Mouse (Mus musculus) gastrocnemius, postnatal 25 days (tissue): ENCODE results near the gene Pnkp. TPM values are rescaled to one million over a fixed set of nuclear protein-coding genes. Genes with fewer than 3 reads are reported as not detected.
"Not testable (repeated sequence)": the region's sequence is repeated elsewhere in the genome, so short reads cannot be mapped to it uniquely, and the experiment has no call there.

Experiments
- DNase-seq: peaks from one replicate; pipeline ENCODE4 v3.0.0; 2022
- total RNA-seq, 2 experiments: library from RNA; stranded (reverse); gene quantifications; 1 replicate in 1 of 2; 2 replicates in 1 of 2; pipeline ENCODE4 v1.2.3; 2021

The Pnkp gene
- total RNA-seq, 2 experiments from 2014 or later: 15.6 to 15.8 TPM

DNA sequence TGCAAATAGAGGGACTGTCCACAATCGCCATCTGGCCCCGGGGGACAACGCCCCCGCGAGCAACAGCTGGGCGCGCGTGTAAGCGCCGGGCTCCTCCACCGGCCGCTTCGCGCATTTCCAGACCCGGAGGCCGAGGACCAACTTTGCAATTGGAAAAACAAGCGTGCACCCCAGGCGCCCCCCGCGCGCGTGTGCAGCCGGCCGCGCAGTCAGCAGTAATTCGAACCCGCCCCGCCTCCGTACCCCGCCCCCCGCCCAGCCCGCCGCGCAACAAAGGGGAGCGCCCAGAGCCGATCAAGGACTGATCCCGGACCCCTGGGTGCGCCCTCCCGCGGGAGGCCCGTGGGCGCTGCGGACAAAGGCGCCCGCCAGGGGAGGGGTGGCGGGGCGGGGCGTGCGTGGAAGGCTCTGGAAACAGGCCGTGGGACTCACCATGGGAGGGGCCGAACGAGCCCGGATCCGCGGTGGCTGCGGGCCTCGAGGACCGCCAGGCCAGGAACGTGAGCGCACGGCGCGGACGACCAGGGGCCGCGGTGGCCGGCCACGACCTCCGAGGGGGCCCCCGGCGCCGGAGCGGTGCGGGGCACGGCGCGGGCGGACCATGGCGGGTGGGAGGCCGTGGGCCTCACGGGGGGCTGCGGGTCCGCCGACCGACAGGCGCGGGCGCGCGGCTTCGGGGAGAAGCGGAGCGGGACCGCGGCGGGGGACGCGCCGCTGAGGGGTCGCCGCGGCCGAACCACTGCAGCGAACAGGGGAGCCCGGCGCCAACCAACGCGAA is 12.2 kb downstream of the Pnkp start:
- DNase-seq: peak; percentile 83

DNA sequence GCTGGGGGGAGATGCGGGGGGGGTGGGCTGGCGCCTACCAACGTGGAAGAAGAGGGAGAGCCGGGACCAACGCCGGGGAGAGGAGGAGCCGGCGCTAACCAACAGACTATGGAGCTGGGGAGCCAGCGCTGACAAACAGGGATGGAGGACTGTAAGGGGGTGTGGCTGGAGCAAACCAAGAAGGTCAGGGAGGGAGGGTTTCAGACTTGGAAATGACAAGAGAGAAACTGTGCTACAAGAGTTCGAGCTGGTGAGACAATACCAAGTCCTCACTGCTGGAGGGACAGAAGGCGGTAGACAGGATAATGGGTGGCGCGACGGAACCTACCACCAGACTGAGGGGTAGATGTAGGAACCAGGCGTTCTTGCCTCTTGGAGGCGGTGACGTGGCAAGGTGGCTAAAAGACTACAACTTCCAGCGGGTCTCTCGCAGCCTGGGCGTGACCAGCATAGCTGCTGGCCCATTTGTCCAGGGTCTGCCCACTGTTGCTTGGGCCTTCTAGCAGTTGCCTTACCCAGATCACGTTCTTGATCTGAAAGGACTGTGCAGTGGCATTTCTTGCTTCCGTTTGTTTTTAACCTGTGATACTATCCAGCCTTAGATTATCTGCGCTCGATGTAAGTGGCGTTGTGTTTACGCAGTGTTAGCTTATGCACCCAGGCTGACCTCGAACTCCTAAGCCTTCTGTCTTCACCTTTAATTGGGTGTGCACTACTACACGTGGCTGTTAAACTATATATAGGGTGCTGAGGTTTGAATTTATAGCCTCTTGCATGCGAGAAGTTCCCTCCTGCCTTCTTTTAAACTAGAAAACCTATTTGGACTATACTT is 13.0 kb downstream of the Pnkp start, which contains the start of gene Ptov1:
Gene Ptov1, minus strand, starts transcription at position 92 of the 832 bp plus-strand sequence.
- peak; percentile 94 for DNase-seq

- DNase-seq: no peak
Observed at GRCm38 (mm10) chr7:44870614-44871013, 13.7 kb downstream of the Pnkp start.

- DNase-seq: no peak
Observed at GRCm38 (mm10) chr7:44871181-44871580, 14.2 kb downstream of the Pnkp start.

GRCm38 (mm10) chr7:44871774-44872173 is 14.8 kb downstream of the Pnkp start:
- DNase-seq: not testable (repeated sequence)

DNA sequence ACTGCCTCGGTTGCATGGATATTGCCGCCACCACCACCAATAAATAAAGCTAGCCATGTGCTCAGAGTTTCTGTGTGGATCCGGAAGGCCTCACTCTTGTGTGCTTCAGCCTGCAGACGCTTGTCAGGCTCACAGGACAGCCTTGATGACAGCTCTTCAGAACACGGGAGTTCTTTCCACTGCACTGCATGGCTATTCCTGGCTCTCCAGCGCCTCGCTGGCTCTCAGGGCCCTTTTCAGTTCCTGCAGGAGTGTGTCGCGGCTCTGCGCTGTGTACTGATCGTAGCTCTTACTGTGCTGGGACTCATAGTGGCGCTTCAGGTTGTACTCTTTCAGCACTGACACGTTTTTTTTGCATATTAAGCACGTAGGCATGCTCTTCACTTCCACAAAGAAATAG is 20.9 kb downstream of the Pnkp start:
- DNase-seq: no peak

GRCm38 (mm10) chr7:44883036-44883435 is 26.1 kb downstream of the Pnkp start:
- DNase-seq: no peak

DNA sequence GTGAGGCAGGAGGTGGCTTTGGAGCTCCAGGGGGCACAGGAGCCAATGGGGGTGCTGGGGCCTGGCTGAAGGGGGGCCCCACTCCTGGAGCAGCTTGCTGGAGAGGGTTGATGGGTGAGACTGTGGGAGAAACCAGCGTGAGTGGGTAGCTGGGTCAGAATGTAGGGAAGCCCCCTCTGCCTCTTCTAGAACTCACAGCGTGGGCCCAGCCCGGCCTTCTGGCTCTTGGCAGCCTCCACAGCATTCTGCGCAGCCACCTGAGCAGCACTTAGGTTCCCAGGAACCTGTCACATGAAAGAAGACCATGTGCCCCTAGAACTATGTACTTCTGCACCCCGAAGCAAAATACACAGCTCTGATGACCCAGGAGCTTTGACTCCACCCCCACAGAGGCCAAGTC is 27.7 kb downstream of the Pnkp start:
- DNase-seq: no peak

DNA sequence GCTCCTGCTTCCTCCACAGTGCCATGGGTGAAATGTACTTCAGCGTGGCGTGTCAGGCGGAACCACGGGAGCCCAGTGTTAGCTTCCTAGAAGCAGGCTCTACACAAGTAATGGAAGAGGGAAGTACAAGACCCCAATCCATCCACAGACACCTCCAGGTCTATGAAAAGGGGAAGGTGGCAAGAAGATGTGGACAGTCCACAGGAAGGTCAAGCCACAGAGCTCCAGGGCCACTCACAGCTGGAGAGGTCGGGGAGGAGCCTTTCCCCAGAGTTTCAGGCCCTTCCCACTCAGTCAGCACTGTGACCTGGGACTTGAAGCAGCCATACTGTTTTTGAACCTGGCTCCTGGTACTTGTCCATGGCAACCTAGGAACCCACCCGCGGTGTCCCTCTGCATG is 30.0 kb downstream of the Pnkp start:
- no peak for DNase-seq

- no peak for DNase-seq
Observed at GRCm38 (mm10) chr7:44888256-44889105, 31.5 kb downstream of the Pnkp start.

DNA sequence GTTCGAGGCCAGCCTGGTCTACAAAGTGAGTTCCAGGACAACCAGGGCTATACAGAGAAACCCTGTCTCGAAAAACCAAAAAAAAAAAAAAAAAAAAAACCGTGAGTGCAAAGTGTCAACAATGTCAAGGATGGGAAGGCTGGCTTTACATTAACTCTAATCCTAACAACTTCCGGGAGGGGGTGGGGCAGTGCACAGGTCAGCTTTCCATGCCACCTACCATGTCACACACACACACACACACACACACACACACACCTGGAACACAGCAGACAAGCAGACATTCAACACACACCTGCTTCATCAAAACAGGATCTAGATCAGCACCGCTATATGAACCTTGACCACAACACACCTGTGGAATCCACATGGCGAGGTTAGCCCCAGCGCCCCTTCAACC is 33.2 kb downstream of the Pnkp start:
- DNase-seq: no peak

DNA sequence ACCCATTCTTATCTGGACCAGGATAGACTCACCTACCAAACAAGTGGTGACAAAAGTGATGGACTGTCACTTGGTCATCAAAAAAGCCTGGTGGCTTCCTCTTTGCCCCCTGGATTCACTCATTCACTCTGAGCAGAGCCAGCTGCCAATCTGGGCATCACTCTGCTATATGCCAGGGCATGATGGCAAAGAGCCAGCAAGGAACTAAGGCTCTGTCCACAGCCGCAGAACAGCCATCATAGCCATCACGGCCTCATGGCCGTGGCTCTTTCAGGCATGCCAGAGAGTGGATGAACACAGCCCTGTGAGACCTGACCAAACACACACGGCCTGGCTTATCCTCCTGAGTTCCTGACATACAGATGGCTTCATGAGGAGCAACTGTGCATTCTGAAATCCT is 33.8 kb downstream of the Pnkp start:
- DNase-seq: no peak

- DNase-seq: no peak
Observed at GRCm38 (mm10) chr7:44891611-44892010, 34.7 kb downstream of the Pnkp start.

GRCm38 (mm10) chr7:44892276-44892921 is 35.5 kb downstream of the Pnkp start, which contains the start of gene Med25:
Med25 (minus strand) TSS chr7:44892712.
- DNase-seq: peak; percentile 87

- DNase-seq: no peak
Observed at GRCm38 (mm10) chr7:44893197-44893596, 36.3 kb downstream of the Pnkp start.

- no peak for DNase-seq
Observed at GRCm38 (mm10) chr7:44894175-44894574, 37.2 kb downstream of the Pnkp start.

DNA sequence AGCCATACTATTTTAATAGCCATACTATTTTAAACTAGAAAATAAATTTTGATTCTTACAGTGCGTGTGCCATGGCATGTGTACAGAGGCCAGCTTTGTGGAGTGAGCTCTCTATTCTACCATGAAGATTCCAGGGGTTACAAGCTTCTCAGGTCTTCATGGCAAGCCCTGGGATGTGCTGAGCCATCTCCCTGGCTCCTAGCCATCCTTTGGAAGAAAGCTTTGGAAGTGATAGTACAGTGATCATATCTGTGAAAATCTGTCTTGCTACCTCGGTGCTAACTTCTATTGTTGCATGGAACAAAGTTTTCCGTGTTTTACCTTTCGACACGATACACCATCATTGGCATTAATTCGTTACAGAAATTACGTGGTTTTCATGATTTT is 38.3 kb downstream of the Pnkp start:
- no peak for DNase-seq

- peak; percentile 88 for DNase-seq
Observed at GRCm38 (mm10) chr7:44895593-44896434, 38.9 kb downstream of the Pnkp start, which contains the start of gene Fuz. Fuz (plus strand) TSS chr7:44896079.

DNA sequence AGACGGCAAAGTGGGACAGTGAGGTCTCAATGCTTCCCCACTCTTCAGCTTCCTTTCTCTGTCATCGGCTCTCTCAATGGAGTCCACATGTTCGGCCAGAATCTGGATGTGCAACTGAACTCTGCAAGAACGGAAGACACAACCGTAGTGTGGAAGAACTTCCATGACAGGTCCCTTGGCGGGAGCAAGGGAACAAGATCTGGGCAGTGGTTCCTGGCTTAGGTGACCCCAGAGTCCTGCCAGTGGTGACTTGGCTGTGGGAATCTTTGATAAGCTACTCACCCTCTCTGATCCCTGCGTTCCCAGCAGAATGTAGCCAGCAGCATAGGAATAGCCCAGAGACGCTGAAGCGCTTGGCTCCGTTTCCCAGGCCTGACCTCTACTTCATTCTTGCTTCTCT is 39.6 kb downstream of the Pnkp start:
- DNase-seq: no peak

DNA sequence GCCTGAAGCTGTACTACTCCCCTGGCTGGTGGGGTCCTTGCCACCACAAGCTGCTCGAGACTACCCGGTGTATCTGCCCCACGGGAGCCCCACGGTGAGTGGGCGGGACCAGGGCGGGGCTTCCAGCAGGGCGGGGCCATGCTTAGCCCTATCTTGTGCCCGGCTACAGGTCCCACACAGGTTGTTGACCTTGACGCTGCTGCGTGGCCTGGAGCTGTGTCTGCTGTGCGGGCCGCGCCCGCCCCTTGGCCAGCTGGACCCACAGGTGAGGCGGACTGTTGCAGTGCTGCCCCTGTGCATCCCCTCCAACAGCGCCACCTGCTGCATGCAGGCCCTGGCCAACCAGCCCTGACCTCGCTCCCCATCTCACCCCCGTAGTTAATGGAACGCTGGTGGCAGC is 41.7 kb downstream of the Pnkp start:
- no peak for DNase-seq

GRCm38 (mm10) chr7:44900632-44901031 is 43.7 kb downstream of the Pnkp start:
- DNase-seq: no peak
